Mouse (Mus musculus) megakaryocyte, embryonic 14.5 days (primary cell): ENCODE measurements around the gene Hspa4l. TPM values are rescaled to one million over a fixed set of nuclear protein-coding genes. Genes with fewer than 3 reads are reported as not detected.

ENCODE experiments used
- H3K27me3 ChIP-seq: replicated peaks from 2 replicates; pipeline ENCODE3; 2012; ENCODE audit warnings: inconsistent platforms
- H3K36me3 ChIP-seq: replicated peaks from 2 replicates; pipeline ENCODE3; 2012; ENCODE audit warnings: low read length, inconsistent platforms, mixed read lengths
- H3K4me1 ChIP-seq: 2 replicates; pipeline ENCODE4 v1.6.1; 2012; ENCODE audit warnings: inconsistent platforms
- H3K4me3 ChIP-seq: replicated peaks from 2 replicates; pipeline ENCODE3; 2012; ENCODE audit warnings: moderate library complexity, mild to moderate bottlenecking, inconsistent platforms
- H3K9me3 ChIP-seq: 2 replicates; pipeline ENCODE4 v1.6.1; 2012; ENCODE audit warnings: inconsistent platforms
- FLI1 ChIP-seq: IDR thresholded peaks from 2 replicates; pipeline ENCODE4 v1.6.1; 2012; ENCODE audit warnings: low read length, inconsistent platforms, mixed read lengths
- GATA1 ChIP-seq: IDR thresholded peaks from 3 replicates; pipeline ENCODE4 v1.6.1; 2012; ENCODE audit warnings: mixed read lengths, low read length, inconsistent platforms, borderline replicate concordance
- polyA plus RNA-seq: library from polyadenylated mRNA; stranded (reverse); fragments of >175 nt; gene quantifications from 2 replicates; pipeline ENCODE4 v1.2.3, GENCODE M21; 2012; ENCODE audit warnings: low replicate concordance; ENCODE audit not compliant: insufficient read depth

Hspa4l gene
- 1.8 TPM in 1 of 2 replicates, not detected in the other for polyA plus RNA-seq

DNA sequence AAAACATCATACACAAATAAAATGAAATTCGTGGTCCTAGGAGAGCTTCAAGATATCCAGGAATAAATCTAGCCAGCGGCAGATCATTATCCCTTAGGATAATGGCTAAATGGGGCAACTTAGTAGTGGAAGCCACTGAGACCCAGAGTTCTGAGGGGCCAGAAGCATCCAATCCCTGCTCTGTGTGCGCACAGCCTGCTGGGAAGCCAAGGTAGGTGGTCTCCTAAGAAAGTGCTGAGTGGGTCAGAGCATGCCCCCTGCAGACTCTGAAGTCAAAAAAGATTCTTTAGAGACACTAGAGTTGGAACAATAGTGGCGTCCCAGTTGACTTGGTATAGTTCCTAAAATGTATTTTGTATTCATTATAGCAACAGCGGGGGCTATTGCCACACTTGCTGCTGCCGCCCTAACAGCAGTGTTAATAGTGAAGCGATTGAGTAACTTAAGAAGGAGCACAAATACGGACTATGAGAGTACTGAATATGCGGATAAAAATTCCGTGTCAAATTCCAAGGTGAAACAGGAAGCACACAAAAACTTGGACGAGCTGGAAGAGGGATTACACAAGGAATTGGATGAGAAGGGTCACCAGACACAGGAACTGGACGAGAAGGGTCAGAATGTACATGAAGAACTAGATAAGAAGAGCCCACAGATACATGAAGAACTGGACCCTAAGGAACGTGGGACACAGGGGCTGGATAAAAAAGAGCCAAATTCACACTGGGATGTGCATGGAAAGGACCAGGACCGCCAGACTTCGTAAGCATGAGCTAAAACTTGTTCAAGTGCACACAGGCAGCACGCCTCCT lies at the start of gene Hspa4l:
Gene Hspa4l, plus strand, starts transcription at position 472 of the 812 bp plus-strand sequence.
- H3K4me3 ChIP-seq: peak within 1 kb of the TSS; percentile 100
- no peaks in the 10 kb centered on the region for H3K9me3 ChIP-seq
- TF ChIP-seq GATA1 (no peak), FLI1 (no peak)
- H3K4me1 ChIP-seq: peaks cover 18% of the 10 kb centered on the region
- no peaks in the 10 kb centered on the region for H3K27me3 ChIP-seq
- H3K36me3 ChIP-seq: no peaks in the 10 kb centered on the region

DNA sequence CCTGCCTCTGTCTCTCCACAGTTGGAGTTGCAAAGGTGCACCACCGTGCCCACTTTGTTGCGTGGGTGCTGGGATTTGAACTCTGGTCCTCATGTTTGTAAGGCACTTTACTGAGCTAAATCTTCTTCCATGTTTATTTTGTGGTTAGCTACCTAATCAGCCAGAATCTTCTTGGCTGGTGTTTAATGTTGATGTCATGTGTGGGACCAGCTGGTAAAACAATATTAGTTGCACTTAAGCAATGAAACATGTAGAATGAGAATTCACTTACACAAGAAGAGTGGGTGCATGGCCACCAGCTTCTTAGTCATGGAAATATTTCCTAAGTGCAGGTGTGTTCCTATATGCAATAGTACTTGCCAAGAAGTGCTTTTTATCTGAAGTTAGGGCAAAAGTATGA lies 49.1 kb upstream of the Hspa4l start:
- H3K9me3 ChIP-seq: no peaks in the 10 kb centered on the region
- TF ChIP-seq FLI1: no peak
- TF ChIP-seq GATA1: no peak
- peaks cover 7% of the 10 kb centered on the region for H3K4me1 ChIP-seq
- no peaks in the 10 kb centered on the region for H3K27me3 ChIP-seq
- no peaks in the 10 kb centered on the region for H3K36me3 ChIP-seq
- H3K4me3 ChIP-seq: no peak overlapping the region

DNA sequence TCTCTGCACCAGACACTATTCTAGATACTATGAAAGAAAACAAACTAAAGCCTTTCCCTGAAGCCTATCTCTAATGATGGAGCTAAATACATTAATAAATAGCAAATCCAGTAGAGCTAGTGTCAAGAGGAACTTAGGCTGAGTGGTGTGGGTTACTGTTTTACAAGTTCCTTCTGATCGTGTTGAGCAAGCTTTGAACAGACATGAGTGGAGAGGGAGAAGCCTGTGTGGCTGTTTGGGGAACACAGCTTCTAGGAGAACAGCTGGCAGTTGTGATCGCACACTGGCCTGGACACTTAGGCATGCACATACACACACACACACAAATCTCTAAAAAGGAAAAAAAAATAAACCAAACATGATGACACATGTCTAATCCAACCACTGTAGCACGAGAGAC lies 45.5 kb upstream of the Hspa4l start:
- Histone ChIP-seq H3K4me3 (no peak overlapping the region), H3K4me1 (peaks cover 13% of the 10 kb centered on the region), H3K36me3 (no peaks in the 10 kb centered on the region), H3K27me3 (no peaks in the 10 kb centered on the region), H3K9me3 (no peaks in the 10 kb centered on the region)
- TF ChIP-seq GATA1 (no peak), FLI1 (no peak)

DNA sequence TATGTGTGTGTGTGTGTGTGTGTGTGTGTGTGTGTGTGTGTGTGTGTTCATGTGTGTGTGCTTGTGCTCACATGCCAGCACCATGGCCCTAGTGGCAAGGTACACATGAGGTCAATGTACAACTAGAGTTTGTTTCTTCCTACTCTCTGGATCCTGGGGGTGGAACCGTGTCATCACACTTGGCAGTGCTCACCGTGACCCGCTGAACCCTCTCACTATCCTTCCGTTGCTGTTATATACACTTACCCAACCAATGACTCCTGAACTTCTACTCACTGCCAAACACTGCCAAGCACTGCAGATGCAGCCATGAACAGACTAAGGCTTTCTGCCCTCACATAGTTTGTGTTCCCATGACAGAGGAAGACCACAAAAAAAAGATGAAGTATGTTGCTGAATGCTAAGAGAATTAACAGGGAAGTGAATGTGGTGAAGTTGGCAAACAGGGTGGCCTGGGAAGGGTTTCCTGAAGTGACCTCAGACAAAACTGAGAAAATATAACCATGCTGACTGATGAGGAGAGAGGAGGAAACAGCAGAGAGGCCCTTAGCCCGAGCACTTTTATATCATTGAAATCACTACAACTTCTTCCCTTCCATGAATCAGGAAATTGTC lies 39.4 kb upstream of the Hspa4l start:
- peak overlapping the region; percentile 42 for H3K4me3 ChIP-seq
- H3K4me1 ChIP-seq: peaks cover 20% of the 10 kb centered on the region
- peaks cover 11% of the 10 kb centered on the region for H3K9me3 ChIP-seq
- H3K27me3 ChIP-seq: no peaks in the 10 kb centered on the region
- H3K36me3 ChIP-seq: no peaks in the 10 kb centered on the region
- no peak for TF ChIP-seq GATA1
- no peak for TF ChIP-seq FLI1

DNA sequence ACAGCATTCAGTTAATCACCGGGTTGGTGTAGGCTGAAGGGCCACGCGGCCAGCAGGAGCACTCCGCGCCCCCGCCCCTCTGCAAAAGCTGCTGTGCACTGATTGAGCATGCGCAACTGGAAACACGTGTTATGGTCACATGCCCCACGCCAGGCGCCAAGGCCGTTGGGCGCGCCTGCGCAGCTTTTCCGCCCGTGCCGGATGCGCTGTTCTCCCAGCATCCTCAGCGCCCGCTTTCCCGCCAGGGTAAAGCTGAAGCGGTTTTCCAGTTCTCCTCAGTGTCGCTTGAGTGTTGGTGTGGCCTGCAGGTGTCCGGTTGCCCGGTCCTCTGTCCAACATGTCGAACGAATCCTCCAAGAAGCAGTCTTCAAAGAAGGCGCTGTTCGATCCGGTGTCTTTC lies 35.6 kb upstream of the Hspa4l start, which contains the start of gene Slc25a31:
Gene Slc25a31, plus strand, starts transcription at position 201 of the 400 bp plus-strand sequence.
- no peaks in the 10 kb centered on the region for H3K27me3 ChIP-seq
- peaks cover 11% of the 10 kb centered on the region for H3K9me3 ChIP-seq
- no peaks in the 10 kb centered on the region for H3K36me3 ChIP-seq
- peak within 1 kb of the TSS; percentile 62 for H3K4me3 ChIP-seq
- TF ChIP-seq GATA1 (no peak), FLI1 (no peak)
- H3K4me1 ChIP-seq: peaks cover 16% of the 10 kb centered on the region

DNA sequence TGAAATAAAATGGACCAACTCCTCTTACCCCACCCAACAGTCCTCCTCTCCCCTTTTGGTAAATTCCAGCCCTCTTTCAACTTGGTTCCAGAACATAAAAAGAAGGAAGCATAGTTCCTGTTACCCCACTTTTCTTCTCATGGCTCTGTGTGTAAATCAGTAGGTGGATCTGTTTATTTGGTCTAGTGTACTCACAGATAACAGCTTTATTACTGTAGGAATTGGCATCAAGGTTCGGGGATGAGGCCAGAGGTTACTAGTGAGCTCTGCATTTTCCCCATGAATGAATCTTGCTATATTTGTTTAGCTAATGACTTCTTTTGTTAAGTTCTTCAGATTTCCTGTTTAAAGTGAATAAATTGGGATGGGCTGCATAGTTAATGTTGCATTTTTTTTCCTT lies 28.2 kb upstream of the Hspa4l start:
- no peak for TF ChIP-seq GATA1
- H3K36me3 ChIP-seq: no peaks in the 10 kb centered on the region
- no peaks in the 10 kb centered on the region for H3K9me3 ChIP-seq
- H3K4me3 ChIP-seq: no peak overlapping the region
- no peaks in the 10 kb centered on the region for H3K4me1 ChIP-seq
- H3K27me3 ChIP-seq: no peaks in the 10 kb centered on the region

DNA sequence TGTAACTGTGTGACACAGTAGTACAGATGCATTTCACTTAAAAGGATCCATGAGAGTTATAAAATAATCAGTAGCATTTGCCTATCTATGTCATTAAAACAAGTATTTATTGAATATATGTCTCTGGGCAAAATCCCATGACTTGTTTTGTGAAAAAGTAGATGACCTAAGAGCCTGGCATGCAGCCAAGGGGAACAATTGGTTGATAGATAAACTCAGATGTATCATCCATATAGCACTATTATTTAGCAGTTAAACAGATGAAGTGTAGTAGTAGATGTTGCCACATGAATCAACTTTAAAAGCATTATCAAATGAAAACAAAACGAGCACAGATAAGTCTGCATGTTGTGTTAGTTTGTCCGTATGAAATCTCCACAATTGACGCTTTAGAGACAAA lies 25.3 kb upstream of the Hspa4l start:
- Histone ChIP-seq H3K4me1 (no peaks in the 10 kb centered on the region), H3K4me3 (no peak overlapping the region), H3K9me3 (no peaks in the 10 kb centered on the region), H3K36me3 (no peaks in the 10 kb centered on the region), H3K27me3 (no peaks in the 10 kb centered on the region)
- TF ChIP-seq FLI1: no peak
- TF ChIP-seq GATA1: no peak

DNA sequence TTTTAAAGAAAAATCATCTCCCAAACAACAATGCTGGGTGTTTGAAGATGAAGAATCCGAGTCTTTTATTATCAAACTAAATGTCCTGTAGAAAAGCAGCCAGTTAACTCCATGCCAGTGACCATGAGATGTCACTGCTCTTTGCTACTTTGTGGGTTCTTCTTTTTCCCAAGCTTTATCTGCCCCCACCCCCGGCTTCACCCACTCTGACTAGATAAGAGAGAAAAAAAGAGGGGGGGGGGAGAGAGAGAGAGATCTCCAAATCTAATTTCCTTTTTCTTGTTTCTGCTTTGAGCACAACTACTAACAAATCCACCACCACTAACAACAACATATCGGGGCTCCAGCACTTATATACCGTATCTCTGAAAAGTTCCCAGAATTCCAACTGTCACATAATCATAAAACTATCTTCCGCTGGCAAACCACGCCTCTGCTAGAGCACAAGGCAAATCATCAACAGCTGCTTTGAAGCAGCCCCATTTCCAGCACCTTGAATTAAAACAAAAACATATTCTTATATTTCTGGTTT lies 5.8 kb upstream of the Hspa4l start:
- Histone ChIP-seq H3K4me3 (no peak overlapping the region), H3K9me3 (no peaks in the 10 kb centered on the region), H3K4me1 (peaks cover 18% of the 10 kb centered on the region), H3K36me3 (no peaks in the 10 kb centered on the region), H3K27me3 (no peaks in the 10 kb centered on the region)
- TF ChIP-seq GATA1: no peak
- no peak for TF ChIP-seq FLI1

DNA sequence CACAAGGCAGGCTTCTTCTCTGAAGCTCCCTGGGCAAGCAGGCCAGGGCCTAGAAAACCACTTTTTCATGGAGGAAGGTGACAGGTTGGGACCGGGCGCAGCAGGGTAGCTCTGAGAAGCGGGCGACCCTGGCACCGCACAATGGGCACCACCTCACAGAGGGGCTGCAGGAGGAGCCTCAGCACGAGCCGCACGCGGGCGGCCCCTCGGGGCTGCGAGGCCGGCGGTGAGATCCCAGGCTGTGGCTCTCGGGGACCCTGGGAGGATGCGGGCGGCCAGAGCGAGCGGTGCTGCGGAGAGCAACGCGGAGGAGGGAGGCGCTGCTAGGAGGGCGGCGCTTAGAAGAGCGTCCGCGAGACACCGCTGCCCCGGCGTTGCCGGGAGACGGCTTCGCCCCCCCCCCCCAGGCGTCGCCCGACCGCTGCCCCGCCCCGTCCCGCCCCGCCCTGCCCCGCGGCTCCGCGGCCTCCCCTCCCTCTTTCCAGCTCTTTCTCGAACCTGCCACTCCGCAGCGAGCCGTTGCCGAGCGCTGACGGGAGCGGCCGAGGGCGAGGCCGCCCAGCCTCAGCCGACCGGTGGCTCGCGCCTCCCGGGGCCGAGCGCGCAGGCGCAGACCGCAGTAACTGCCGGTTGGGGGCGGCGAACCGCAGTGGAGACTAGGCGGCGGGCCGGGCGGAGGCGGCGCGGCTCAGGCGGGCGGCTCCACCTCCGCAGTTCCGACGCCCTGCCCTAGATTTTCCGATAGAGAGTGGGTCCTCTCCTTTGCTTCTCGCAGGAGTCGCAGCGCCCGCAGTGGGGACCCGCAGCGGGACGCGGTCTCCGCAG lies 753 bp downstream of the Hspa4l start:
- peak overlapping the region; percentile 100 for H3K4me3 ChIP-seq
- TF ChIP-seq GATA1: no peak
- TF ChIP-seq FLI1: no peak
- H3K36me3 ChIP-seq: peaks cover under 1% of the 10 kb centered on the region
- H3K27me3 ChIP-seq: no peaks in the 10 kb centered on the region
- H3K9me3 ChIP-seq: no peaks in the 10 kb centered on the region
- H3K4me1 ChIP-seq: peaks cover 18% of the 10 kb centered on the region
